Mouse (Mus musculus): Measurements from ENCODE around the gene Tal1. TPM values are rescaled to one million over a fixed set of nuclear protein-coding genes. Genes with fewer than 3 reads are reported as not detected.

Gene Tal1
- total RNA-seq, 1 experiment = 0.40 TPM

DNA sequence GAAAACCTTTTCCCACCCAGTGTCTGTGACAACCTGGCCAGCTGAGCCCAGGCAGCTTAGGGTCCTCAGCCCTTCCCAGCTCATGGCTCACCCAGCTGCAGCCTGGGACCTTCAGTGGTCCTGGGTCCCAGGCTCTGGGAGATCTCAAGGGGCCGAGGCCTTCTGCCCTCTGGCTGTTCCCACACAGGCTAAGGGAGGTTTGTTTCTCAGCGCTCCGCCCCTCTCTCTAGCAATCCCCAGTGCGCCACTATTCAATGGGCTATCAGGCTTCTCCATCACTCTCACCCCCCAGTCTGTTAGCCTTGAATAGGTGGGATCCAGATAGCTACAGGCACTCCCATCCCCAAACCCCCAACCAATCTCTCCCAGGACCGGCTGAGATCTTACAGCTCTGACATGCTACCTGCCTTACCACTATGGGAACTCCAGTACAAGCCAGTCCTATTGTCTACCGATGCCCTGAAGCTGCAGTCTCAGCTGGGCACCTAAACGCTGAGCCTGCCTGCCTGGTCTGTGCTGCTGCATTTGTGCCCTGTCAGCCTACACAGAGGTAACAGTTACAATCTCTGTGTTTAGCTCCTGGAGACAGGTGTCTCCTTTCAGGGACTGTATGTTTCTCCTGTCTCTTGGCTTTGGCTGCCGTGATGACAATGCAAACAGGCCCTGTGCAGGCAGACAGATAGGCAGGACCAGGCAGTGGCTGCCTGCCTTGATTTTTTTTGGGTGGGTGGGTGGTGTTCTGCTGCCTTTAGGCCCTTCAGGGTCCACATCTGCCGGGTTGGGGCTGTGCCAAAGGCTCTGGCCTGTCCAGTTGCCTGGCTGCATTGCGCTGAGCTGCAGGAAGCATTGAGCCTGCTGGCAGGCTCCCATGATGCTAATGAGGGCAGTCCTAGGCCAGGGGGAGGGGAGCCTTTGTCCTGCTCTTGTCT is 22.9 kb downstream of the Tal1 start:
- peaks cover 0 to 14% of the 10 kb centered on the region in 2 experiments; a peak in 1 of 4 replicates for H3K4me1 ChIP-seq (ENCODE audit: control insufficient read depth in 2 of 2, insufficient read depth in 2 of 2, low read length in 2 of 2, poor library complexity in 1 of 2)
- TF ChIP-seq MAFK (IDR thresholded peaks at IDR 0.05; ENCODE audit: insufficient read depth, low read depth, low read length) = no peak
- TF ChIP-seq CHD2 (IDR thresholded peaks at IDR 0.05; ENCODE audit: low read depth, low read length) = no peak
- TF ChIP-seq ZC3H11A (IDR thresholded peaks at IDR 0.05; ENCODE audit: borderline replicate concordance, low read depth, low read length) = no peak
- no peak for TF ChIP-seq ZNF384 (IDR thresholded peaks at IDR 0.05; ENCODE audit: low read depth, low read length)
- TF ChIP-seq HCFC1 (IDR thresholded peaks at IDR 0.05; ENCODE audit: borderline replicate concordance, insufficient read depth, low read length) = no peak
- H3K9ac ChIP-seq (ENCODE audit: insufficient read depth, low read depth, low read length, poor library complexity, severe bottlenecking) = no peak overlapping the region
- H3K27ac ChIP-seq (ENCODE audit: insufficient read depth, low read depth, low read length, poor library complexity, severe bottlenecking) = no peak overlapping the region
- H3K36me3 ChIP-seq (ENCODE audit: control insufficient read depth, insufficient read depth, low read length, poor library complexity, severe bottlenecking) = no peaks in the 10 kb centered on the region
- in situ Hi-C loops (cut with MboI; ENCODE audit: low sequenced_read_pairs in 2 of 2, unreplicated experiment in 2 of 2) = no loop called here
- no peak for DNase-seq (ENCODE audit: low read depth, low spot score)
- no peak overlapping the region for H3K4me3 ChIP-seq (ENCODE audit: insufficient read depth in 1 of 2, low read depth in 1 of 2, low read length in 2 of 2, poor library complexity in 1 of 2, severe bottlenecking in 1 of 2)
- no peaks in the 10 kb centered on the region for H3K9me3 ChIP-seq (ENCODE audit: control insufficient read depth, insufficient read depth, low read depth, low read length)

DNA sequence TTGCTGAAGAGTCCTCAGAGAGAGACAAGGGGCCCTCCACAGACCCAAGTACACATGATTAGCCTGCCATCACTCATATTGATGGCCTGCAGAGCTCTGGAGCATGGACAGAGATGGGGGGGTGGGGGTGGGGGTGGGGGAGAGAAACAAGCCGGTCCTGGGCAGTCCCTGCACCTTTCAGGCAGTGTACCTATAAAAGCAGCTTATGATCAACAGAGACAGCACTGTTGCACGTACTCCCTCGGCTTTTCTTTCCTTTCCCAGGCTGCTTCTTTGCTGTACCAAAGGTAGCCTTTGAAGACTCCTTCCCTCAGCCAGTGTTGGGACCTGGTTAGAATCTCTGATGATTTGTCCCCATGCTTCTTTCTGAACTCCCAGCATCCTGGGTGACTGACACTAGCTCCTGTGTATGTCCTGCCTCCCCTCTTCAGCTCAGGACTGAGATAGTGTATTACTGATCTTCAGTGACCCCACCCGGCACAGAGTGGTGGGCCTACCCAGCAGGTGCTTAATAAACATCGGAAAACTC is 23.7 kb downstream of the Tal1 start:
- DNase-seq (ENCODE audit: low read depth, low spot score) = no peak
- H3K9me3 ChIP-seq (ENCODE audit: control insufficient read depth, insufficient read depth, low read depth, low read length) = no peaks in the 10 kb centered on the region
- H3K4me1 ChIP-seq (ENCODE audit: control insufficient read depth in 2 of 2, insufficient read depth in 2 of 2, low read length in 2 of 2, poor library complexity in 1 of 2) = peaks cover 0 to 14% of the 10 kb centered on the region in 2 experiments; a peak in 1 of 4 replicates
- no peaks in the 10 kb centered on the region for H3K36me3 ChIP-seq (ENCODE audit: control insufficient read depth, insufficient read depth, low read length, poor library complexity, severe bottlenecking)
- TF ChIP-seq HCFC1 (IDR thresholded peaks at IDR 0.05; ENCODE audit: borderline replicate concordance, insufficient read depth, low read length) (no peak), ZC3H11A (IDR thresholded peaks at IDR 0.05; ENCODE audit: borderline replicate concordance, low read depth, low read length) (no peak), ZNF384 (IDR thresholded peaks at IDR 0.05; ENCODE audit: low read depth, low read length) (no peak), MAFK (IDR thresholded peaks at IDR 0.05; ENCODE audit: insufficient read depth, low read depth, low read length) (no peak), CHD2 (IDR thresholded peaks at IDR 0.05; ENCODE audit: low read depth, low read length) (no peak)
- no peak overlapping the region for H3K9ac ChIP-seq (ENCODE audit: insufficient read depth, low read depth, low read length, poor library complexity, severe bottlenecking)
- in situ Hi-C loops (cut with MboI; ENCODE audit: low sequenced_read_pairs in 2 of 2, unreplicated experiment in 2 of 2) = no loop called here
- no peak overlapping the region for H3K27ac ChIP-seq (ENCODE audit: insufficient read depth, low read depth, low read length, poor library complexity, severe bottlenecking)
- no peak overlapping the region for H3K4me3 ChIP-seq (ENCODE audit: insufficient read depth in 1 of 2, low read depth in 1 of 2, low read length in 2 of 2, poor library complexity in 1 of 2, severe bottlenecking in 1 of 2)

DNA sequence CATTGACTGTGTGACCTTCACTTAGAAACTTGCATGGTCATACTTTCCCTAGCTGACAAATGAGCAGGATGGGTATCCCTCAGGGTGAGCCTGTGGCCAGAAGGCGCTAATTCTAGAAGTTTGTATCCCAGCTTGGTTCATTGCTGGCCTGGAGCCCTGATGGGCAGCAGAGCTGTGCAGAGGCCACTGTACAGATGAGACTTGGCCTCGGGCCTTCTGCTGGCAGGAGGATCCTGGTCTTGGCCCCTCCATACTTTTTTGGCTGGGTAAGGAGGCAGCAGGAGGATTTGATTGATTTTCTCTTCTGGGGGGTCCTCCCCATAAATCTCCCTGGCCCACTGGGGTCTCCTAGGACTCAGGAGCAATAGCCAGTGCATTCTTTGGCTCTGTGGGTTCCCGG is 26.8 kb downstream of the Tal1 start:
- in situ Hi-C loops (cut with MboI; ENCODE audit: low sequenced_read_pairs in 2 of 2, unreplicated experiment in 2 of 2) = no loop called here
- no peak overlapping the region for H3K9ac ChIP-seq (ENCODE audit: insufficient read depth, low read depth, low read length, poor library complexity, severe bottlenecking)
- no peaks in the 10 kb centered on the region for H3K36me3 ChIP-seq (ENCODE audit: control insufficient read depth, insufficient read depth, low read length, poor library complexity, severe bottlenecking)
- TF ChIP-seq MAFK (IDR thresholded peaks at IDR 0.05; ENCODE audit: insufficient read depth, low read depth, low read length) = no peak
- TF ChIP-seq ZC3H11A (IDR thresholded peaks at IDR 0.05; ENCODE audit: borderline replicate concordance, low read depth, low read length) = no peak
- no peak for TF ChIP-seq ZNF384 (IDR thresholded peaks at IDR 0.05; ENCODE audit: low read depth, low read length)
- no peak for TF ChIP-seq HCFC1 (IDR thresholded peaks at IDR 0.05; ENCODE audit: borderline replicate concordance, insufficient read depth, low read length)
- TF ChIP-seq CHD2 (IDR thresholded peaks at IDR 0.05; ENCODE audit: low read depth, low read length) = no peak
- no peaks in the 10 kb centered on the region for H3K9me3 ChIP-seq (ENCODE audit: control insufficient read depth, insufficient read depth, low read depth, low read length)
- H3K4me3 ChIP-seq (ENCODE audit: insufficient read depth in 1 of 2, low read depth in 1 of 2, low read length in 2 of 2, poor library complexity in 1 of 2, severe bottlenecking in 1 of 2) = no peak overlapping the region
- no peak for DNase-seq (ENCODE audit: low read depth, low spot score)
- H3K4me1 ChIP-seq (ENCODE audit: control insufficient read depth in 2 of 2, insufficient read depth in 2 of 2, low read length in 2 of 2, poor library complexity in 1 of 2) = peaks cover 0 to 9% of the 10 kb centered on the region in 2 experiments; a peak in 1 of 4 replicates
- no peak overlapping the region for H3K27ac ChIP-seq (ENCODE audit: insufficient read depth, low read depth, low read length, poor library complexity, severe bottlenecking)

DNA sequence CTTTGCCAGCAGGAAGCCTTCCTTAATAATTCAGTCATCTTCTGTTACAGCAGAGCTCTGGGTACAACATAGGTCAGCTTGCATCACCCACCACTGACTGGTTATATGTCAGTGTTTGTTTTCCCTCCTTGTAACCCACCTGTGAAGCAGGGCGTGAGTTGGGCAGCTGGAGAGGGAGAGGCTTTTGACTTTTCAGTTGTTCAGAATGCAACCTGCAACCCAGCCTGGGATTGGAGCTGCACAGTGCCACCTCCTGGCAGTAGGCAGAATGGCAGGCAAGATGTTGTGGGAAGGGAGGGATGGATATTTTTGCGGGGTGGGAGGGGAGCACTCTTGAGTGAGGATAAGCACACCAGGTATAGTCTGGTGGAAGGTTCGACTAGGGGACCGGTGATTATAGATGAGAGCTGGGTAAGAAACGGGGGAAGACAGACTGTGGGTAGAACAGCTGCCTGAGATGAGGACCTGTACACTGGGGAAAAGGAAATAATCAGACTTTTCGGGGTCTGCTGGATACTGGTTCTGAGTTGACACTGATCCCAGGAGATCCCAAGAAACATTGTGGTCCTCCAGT is 29.4 kb downstream of the Tal1 start:
- no peak for DNase-seq (ENCODE audit: low read depth, low spot score)
- H3K27ac ChIP-seq (ENCODE audit: insufficient read depth, low read depth, low read length, poor library complexity, severe bottlenecking) = no peak overlapping the region
- TF ChIP-seq ZC3H11A (IDR thresholded peaks at IDR 0.05; ENCODE audit: borderline replicate concordance, low read depth, low read length) (no peak), ZNF384 (IDR thresholded peaks at IDR 0.05; ENCODE audit: low read depth, low read length) (no peak), CHD2 (IDR thresholded peaks at IDR 0.05; ENCODE audit: low read depth, low read length) (no peak), MAFK (IDR thresholded peaks at IDR 0.05; ENCODE audit: insufficient read depth, low read depth, low read length) (no peak), HCFC1 (IDR thresholded peaks at IDR 0.05; ENCODE audit: borderline replicate concordance, insufficient read depth, low read length) (no peak)
- no peaks in the 10 kb centered on the region for H3K36me3 ChIP-seq (ENCODE audit: control insufficient read depth, insufficient read depth, low read length, poor library complexity, severe bottlenecking)
- in situ Hi-C loops (cut with MboI; ENCODE audit: low sequenced_read_pairs in 2 of 2, unreplicated experiment in 2 of 2) = no loop called here
- peaks cover 0 to 5% of the 10 kb centered on the region in 2 experiments; a peak in 1 of 4 replicates for H3K4me1 ChIP-seq (ENCODE audit: control insufficient read depth in 2 of 2, insufficient read depth in 2 of 2, low read length in 2 of 2, poor library complexity in 1 of 2)
- no peaks in the 10 kb centered on the region for H3K9me3 ChIP-seq (ENCODE audit: control insufficient read depth, insufficient read depth, low read depth, low read length)
- no peak overlapping the region for H3K9ac ChIP-seq (ENCODE audit: insufficient read depth, low read depth, low read length, poor library complexity, severe bottlenecking)
- H3K4me3 ChIP-seq (ENCODE audit: insufficient read depth in 1 of 2, low read depth in 1 of 2, low read length in 2 of 2, poor library complexity in 1 of 2, severe bottlenecking in 1 of 2) = no peak overlapping the region

Data from ES-E14 (cell line).